In genomic region chr7:140955758-140956555, GRCm38 (mm10) we compare ENCODE assay signal across 8 mouse cellular contexts. TPM values are rescaled to one million over a fixed set of nuclear protein-coding genes. Genes with fewer than 3 reads are reported as not detected.
DNase-seq lines count a peak whose midpoint lies in the region; ATAC-seq and TF ChIP-seq lines count a peak whose summit lies in the region.

Gene Gm45717, minus strand, starts transcription at chr7:140955937.
Gene Ifitm2, minus strand, starts transcription at chr7:140955987.

- H3K4me3 ChIP-seq in G1E (ENCODE audit: low read depth, low read length): peak within 1 kb of the TSS; percentile 70
- peak within 1 kb of the TSS; percentile 29 for H3K4me3 ChIP-seq in forebrain, postnatal 0 days (ENCODE audit: low read depth, low read length)
- peak within 1 kb of the TSS; percentile 34 for H3K4me3 ChIP-seq in hindbrain, embryonic 11.5 days (ENCODE audit: low read depth, low read length)

- H3K27ac ChIP-seq in forebrain, postnatal 0 days (ENCODE audit: low read depth, low read length): no peak within 1 kb of the TSS; the same call in 1 of the 2 replicates
- no peak within 1 kb of the TSS for H3K27ac ChIP-seq in hindbrain, embryonic 11.5 days (ENCODE audit: low read depth, low read length)

- intact Hi-C loops in left cerebral cortex, postnatal 4 days (cut with DNase I): no loop called here

- H3K4me2 ChIP-seq in forebrain, postnatal 0 days (ENCODE audit: low read depth): peak within 1 kb of the TSS; percentile 47
- H3K4me2 ChIP-seq in hindbrain, embryonic 11.5 days (replicated peaks; ENCODE audit: low read depth, low read length): peak within 1 kb of the TSS; percentile 53

- TF ChIP-seq CTCF in G1E (IDR thresholded peaks at IDR 0.05; ENCODE audit: low read depth, low read length): no peak
- TF ChIP-seq CTCF in forebrain, postnatal 0 days (IDR thresholded peaks at IDR 0.05; ENCODE audit: low read depth): no peak

- peak; percentile 52 for DNase-seq in G1E (ENCODE audit: low spot score)
- DNase-seq in adrenal gland, postnatal 25 days: peak; percentile 56
- peak; percentile 51 for DNase-seq in forebrain, postnatal 0 days
- DNase-seq in hindbrain, embryonic 11.5 days (ENCODE audit: low spot score): peak; percentile 53
- peak; percentile 43 for DNase-seq in left cerebral cortex, postnatal 4 days
- peak; percentile 84 for DNase-seq in mesoderm, embryonic 11.5 days (ENCODE audit: low read depth, low spot score)
- DNase-seq in testis, postnatal 10 days (ENCODE audit: low spot score): peak; percentile 79
- DNase-seq in thymus, postnatal 0 days (ENCODE audit: low spot score): no peak

- peaks cover 55% of the 10 kb centered on the region for H3K4me1 ChIP-seq in G1E (ENCODE audit: insufficient read depth, low read depth, low read length)
- H3K4me1 ChIP-seq in forebrain, postnatal 0 days (ENCODE audit: insufficient read depth): no peaks in the 10 kb centered on the region
- no peaks in the 10 kb centered on the region; the same call in 1 of the 2 replicates for H3K4me1 ChIP-seq in hindbrain, embryonic 11.5 days (replicated peaks; ENCODE audit: control insufficient read depth, insufficient read depth, low read length)

- H3K27me3 ChIP-seq in G1E (ENCODE audit: insufficient read depth, low read length): peaks cover 7% of the 10 kb centered on the region
- H3K27me3 ChIP-seq in forebrain, postnatal 0 days (ENCODE audit: insufficient read depth, low read length): no peaks in the 10 kb centered on the region
- no peaks in the 10 kb centered on the region for H3K27me3 ChIP-seq in hindbrain, embryonic 11.5 days (ENCODE audit: control insufficient read depth, insufficient read depth, low read length)

- H3K9me3 ChIP-seq in G1E (replicated peaks): no peaks in the 10 kb centered on the region
- H3K9me3 ChIP-seq in forebrain, postnatal 0 days (ENCODE audit: low read length): no peaks in the 10 kb centered on the region
- H3K9me3 ChIP-seq in hindbrain, embryonic 11.5 days (ENCODE audit: control insufficient read depth, low read length): no peaks in the 10 kb centered on the region

- peak; percentile 83 for ATAC-seq in G1E (ENCODE audit: extremely low read depth, insufficient number of reproducible peaks, low FRiP score, poor library complexity, severe bottlenecking)
- peak; percentile 79 for ATAC-seq in forebrain, postnatal 0 days
- ATAC-seq in hindbrain, embryonic 11.5 days (ENCODE audit: low FRiP score): peak; percentile 43

- H3K36me3 ChIP-seq in G1E (replicated peaks): peaks cover 18% of the 10 kb centered on the region
- no peaks in the 10 kb centered on the region for H3K36me3 ChIP-seq in forebrain, postnatal 0 days (ENCODE audit: insufficient read depth)
- no peaks in the 10 kb centered on the region for H3K36me3 ChIP-seq in hindbrain, embryonic 11.5 days (ENCODE audit: control insufficient read depth, insufficient read depth, low read length)

- WGBS in forebrain, postnatal 0 days: 25% methylated on average over 11 of the region's 11 CpGs
- 21% methylated on average over 11 of the region's 11 CpGs for WGBS in hindbrain, embryonic 11.5 days

- H3K9ac ChIP-seq in forebrain, postnatal 0 days: peak within 1 kb of the TSS; percentile 22; the same call in 1 of the 2 replicates
- peak within 1 kb of the TSS; percentile 43 for H3K9ac ChIP-seq in hindbrain, embryonic 11.5 days (ENCODE audit: low read depth, low read length)

RNA-seq across cellular contexts. Expression of gene Gm45717, which starts in this region (rescaled TPM):
- total RNA-seq in G1E (2014; fragmentation: Nextera tagmentation) (not detected in 2 replicates), G1E (2017) (not detected in 2 replicates)
- not detected in 2 replicates for polyA plus RNA-seq in G1E (2012)
- total RNA-seq in adrenal gland, postnatal 25 days (2021): not detected in 2 replicates
- not detected in 2 replicates for total RNA-seq in forebrain, postnatal 0 days (2014; rRNA removed)
- not detected in 2 replicates for polyA plus RNA-seq in forebrain, postnatal 0 days (2015; fragmentation: Nextera tagmentation; extraction: Ambion mirVana)
- polyA plus RNA-seq in hindbrain, embryonic 11.5 days (2014; fragmentation: Nextera tagmentation; extraction: Ambion mirVana): not detected in 2 replicates
- total RNA-seq in left cerebral cortex, postnatal 4 days (2021): not detected
- not detected in 2 replicates for polyA plus RNA-seq in thymus, postnatal 0 days (2015; fragmentation: Nextera tagmentation; extraction: Ambion mirVana)

RNA-seq across cellular contexts. Expression of gene Ifitm2, which starts in this region (rescaled TPM):
- 239 and 256 TPM in 2 replicates for total RNA-seq in G1E (2014; fragmentation: Nextera tagmentation)
- 205 and 220 TPM in 2 replicates for total RNA-seq in G1E (2017)
- polyA plus RNA-seq in G1E (2012): 129 and 161 TPM in 2 replicates
- 418 and 471 TPM in 2 replicates for total RNA-seq in adrenal gland, postnatal 25 days (2021)
- 45.2 and 55.6 TPM in 2 replicates for total RNA-seq in forebrain, postnatal 0 days (2014; rRNA removed)
- 240 and 270 TPM in 2 replicates for polyA plus RNA-seq in forebrain, postnatal 0 days (2015; fragmentation: Nextera tagmentation; extraction: Ambion mirVana)
- 290 and 308 TPM in 2 replicates for polyA plus RNA-seq in hindbrain, embryonic 11.5 days (2014; fragmentation: Nextera tagmentation; extraction: Ambion mirVana)
- total RNA-seq in left cerebral cortex, postnatal 4 days (2021): 10 to 100 TPM; 36.6 to 45.9 TPM
- 443 and 459 TPM in 2 replicates for polyA plus RNA-seq in thymus, postnatal 0 days (2015; fragmentation: Nextera tagmentation; extraction: Ambion mirVana)
